Mouse (Mus musculus) left cerebral cortex, postnatal 4 days (tissue): ENCODE measurements around the gene Egfl8. TPM values are rescaled to one million over a fixed set of nuclear protein-coding genes. Genes with fewer than 3 reads are reported as not detected.

ENCODE experiments used
- DNase-seq: peaks from one replicate; pipeline ENCODE4 v3.0.0-alpha.2; 2022
- intact Hi-C: fragments of 180-260 bp; cut with DNase I; formaldehyde crosslinking; loops from one replicate; pipeline ENCODE4 v1.15.1; 2025
- total RNA-seq, 2 experiments: library from RNA; stranded (reverse); gene quantifications; 2 replicates each; pipeline ENCODE4 v1.2.3; 2021

Gene Egfl8
- total RNA-seq, 2 experiments from 2014 or later = 4.9 to 5.9 TPM

DNA sequence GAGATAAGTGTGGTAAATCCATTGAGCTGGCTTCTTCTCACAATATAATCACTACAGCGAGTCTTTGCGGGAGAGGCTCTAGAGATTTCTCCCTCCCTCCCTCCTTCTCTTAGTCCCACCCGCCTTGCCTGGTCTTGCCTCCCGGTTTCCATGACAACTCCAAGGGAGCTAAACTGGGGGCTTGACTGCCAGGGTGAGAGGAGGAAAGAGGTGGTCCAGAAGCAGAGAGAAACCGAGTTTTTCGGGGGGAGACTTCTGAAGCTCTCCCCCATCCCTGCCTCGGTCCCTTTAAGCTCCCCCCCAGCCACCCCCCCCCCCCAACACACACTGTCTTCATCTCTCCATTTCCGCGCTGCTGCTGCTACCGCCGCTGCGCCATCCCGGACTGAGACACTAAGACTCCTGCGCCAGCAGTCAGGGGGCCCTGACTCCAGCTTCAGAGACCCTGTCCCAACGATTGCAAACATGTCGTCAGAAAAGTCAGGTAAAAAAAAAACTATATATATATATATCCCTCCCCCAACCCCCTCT is 13.5 kb upstream of the Egfl8 start, which contains the start of gene Prrt1:
Prrt1 (plus strand) TSS at position 313 of the 531 bp plus-strand sequence.
- intact Hi-C loops = no loop called here
- no peak for DNase-seq

DNA sequence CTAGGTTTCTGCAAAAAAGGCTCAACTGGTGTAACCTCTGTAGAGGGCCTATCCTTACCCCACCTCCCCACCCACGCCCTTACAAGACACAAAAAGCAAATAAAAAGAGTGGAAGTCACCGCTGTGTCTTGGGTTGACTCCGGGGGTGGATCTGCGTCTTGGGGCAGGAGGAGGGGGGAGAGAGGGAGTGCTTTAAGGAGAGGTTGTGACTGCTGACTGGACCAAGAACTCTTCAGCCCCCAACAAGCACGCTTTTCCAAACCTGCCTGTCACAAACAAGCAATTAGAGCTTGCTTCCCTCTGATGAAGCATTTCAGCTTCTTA is 12.8 kb upstream of the Egfl8 start:
- intact Hi-C loops = no loop called here

DNA sequence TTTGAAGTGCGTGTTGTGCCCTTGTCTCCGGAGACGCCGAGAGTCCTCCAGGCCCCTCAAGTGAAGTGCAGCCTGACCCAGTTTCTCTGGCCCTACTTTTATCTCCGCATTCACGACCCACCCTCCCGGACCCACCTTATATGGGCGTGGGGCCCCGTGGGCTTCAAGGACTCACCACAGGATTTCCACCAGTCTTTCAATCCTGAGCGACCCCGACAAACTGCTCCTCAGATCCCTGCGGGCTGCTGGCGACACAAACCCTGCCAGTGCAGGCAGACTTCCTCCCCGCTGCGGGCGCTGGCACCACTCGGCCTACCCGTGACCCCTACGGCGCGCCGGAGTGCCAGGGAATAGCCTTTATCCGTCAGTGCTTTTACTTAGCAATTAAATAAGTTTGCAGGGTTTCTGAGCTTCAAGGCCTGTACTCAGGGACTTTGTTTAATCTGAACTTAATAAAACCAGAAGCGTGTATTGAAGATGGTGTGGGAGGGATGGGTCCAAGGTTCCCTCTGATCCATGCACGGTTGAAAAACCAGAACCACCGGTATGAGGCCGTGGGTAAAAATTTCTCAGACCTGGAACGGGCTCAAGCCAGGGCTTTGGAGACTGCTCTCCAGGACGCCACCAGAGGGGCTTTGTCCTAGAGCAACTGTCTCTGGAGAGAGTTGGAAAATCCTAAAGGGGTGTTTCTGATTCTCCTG is 12.3 kb upstream of the Egfl8 start, which contains the start of gene Ppt2:
Ppt2 (minus strand) TSS at position 568 of the 701 bp plus-strand sequence.
- DNase-seq = no peak
- intact Hi-C loops = no loop called here

More for the DNA sequence above, 12.8 kb upstream of the Egfl8 start:
- DNase-seq = no peak

GRCm38 (mm10) chr17:34627093-34627942 is 11.5 kb upstream of the Egfl8 start:
- peak; percentile 92 for DNase-seq
- intact Hi-C loops = no loop called here

GRCm38 (mm10) chr17:34626773-34627092 is 11.0 kb upstream of the Egfl8 start:
- DNase-seq = peak; percentile 62

GRCm38 (mm10) chr17:34626062-34626772 is 10.4 kb upstream of the Egfl8 start:
- intact Hi-C loops = no loop called here
- DNase-seq = no peak

More at GRCm38 (mm10) chr17:34626773-34627092, 11.0 kb upstream of the Egfl8 start:
- intact Hi-C loops = no loop called here

DNA sequence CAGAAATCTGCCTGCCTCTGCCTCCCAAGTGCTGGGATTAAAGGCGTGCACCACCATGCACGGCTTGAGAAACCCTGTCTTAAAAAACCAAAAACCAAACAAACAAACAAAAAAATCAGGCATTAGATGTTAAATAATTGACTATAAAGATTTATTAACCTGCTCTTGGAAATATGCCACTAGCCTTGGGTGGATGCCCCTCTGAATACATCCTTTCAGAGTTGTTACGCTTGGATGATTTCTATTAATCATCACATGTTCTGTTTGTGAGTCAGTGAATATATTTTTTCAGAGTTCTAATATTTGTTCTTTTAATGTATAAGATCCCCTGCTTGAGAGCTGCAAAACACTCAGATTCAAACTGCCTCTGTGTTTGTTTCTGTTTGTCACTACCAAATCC is 9.2 kb upstream of the Egfl8 start:
- intact Hi-C loops = no loop called here
- DNase-seq = no peak

GRCm38 (mm10) chr17:34623161-34623560 is 7.4 kb upstream of the Egfl8 start:
- intact Hi-C loops = no loop called here
- DNase-seq = no peak

DNA sequence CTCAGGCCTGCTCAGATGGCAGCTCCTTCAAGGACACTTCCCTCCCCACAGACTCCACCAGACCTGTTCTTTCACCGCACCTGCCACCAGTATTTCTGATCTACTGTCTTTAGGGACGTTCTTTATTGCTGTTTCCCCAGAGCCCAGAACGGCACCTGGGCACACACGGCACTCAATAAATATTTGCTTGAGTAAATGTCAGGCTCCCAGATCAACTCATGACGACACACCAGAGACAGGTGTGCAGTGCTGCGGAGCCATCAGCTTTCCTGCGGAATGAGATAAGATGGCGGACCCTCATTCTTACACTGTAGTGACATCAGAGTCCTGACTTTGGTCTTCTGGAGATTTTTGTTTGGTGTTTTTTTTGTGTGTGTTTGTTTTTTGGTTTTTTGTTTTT is 5.2 kb upstream of the Egfl8 start:
- intact Hi-C loops = no loop called here

DNA sequence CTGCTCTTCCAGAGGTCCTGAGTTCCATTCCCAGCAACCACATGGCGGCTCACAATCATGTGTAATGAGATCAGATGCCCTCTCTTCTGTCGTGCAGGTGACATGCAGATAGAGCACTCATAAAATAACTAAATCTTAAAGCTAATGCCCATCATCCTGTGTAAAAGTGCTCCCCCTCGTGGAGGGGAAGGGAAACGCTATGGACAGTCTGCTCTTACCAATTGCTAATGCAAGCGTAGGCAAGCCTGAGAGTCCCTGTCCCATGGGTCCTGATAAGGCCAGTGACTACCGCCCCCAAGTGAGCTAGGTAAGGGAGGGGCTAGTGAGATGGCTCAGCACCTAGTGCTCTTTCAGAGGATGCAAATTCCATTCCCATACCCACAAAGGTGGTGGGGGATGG is 3.2 kb upstream of the Egfl8 start:
- intact Hi-C loops = no loop called here
- DNase-seq = peak; percentile 61

More for the DNA sequence above, 5.2 kb upstream of the Egfl8 start:
- no peak for DNase-seq

DNA sequence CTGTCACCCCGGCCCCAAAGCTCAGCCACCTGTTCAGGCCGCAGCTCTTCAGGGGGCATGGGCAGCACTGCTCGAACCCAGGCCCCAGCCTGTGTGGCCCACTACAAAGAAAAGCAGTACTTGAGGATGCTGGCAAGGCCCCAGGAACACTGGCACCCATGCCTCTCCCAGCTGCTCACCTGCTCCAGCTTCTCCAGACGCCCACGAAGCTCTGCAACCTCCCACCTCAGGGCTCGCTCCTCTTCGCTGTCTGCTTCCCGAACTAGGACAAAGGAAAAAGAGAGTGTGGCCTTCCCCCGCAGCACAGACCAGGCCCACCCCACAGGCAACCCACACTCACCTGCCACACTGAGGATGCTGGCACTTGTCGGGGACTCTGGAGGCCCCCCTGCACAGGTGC is 1.9 kb downstream of the Egfl8 start:
- DNase-seq = no peak
- intact Hi-C loops = no loop called here

GRCm38 (mm10) chr17:34613054-34613645 is 2.6 kb downstream of the Egfl8 start:
- intact Hi-C loops = no loop called here
- DNase-seq = no peak

DNA sequence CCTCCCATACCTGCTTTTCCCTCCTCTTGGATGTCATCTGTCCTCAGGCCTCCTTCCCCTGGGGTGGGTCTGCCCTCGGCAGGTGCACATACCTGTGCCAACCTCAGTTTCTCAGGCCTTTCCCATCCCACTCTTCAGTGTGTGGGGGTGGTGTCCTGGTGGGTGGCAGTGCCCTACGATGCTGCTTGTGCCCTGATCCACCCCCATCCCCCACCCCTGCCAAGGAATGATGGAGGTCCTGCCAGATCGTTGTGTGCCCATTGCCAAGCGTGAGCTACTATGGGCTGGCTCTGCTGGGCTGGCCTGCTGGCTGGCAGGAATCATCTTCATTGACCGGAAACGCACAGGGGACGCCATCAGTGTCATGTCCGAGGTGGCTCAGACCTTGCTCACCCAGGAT is 4.7 kb downstream of the Egfl8 start:
- intact Hi-C loops = no loop called here
- no peak for DNase-seq

GRCm38 (mm10) chr17:34607997-34608396 is 7.8 kb downstream of the Egfl8 start:
- intact Hi-C loops = no loop called here
- DNase-seq = no peak

DNA sequence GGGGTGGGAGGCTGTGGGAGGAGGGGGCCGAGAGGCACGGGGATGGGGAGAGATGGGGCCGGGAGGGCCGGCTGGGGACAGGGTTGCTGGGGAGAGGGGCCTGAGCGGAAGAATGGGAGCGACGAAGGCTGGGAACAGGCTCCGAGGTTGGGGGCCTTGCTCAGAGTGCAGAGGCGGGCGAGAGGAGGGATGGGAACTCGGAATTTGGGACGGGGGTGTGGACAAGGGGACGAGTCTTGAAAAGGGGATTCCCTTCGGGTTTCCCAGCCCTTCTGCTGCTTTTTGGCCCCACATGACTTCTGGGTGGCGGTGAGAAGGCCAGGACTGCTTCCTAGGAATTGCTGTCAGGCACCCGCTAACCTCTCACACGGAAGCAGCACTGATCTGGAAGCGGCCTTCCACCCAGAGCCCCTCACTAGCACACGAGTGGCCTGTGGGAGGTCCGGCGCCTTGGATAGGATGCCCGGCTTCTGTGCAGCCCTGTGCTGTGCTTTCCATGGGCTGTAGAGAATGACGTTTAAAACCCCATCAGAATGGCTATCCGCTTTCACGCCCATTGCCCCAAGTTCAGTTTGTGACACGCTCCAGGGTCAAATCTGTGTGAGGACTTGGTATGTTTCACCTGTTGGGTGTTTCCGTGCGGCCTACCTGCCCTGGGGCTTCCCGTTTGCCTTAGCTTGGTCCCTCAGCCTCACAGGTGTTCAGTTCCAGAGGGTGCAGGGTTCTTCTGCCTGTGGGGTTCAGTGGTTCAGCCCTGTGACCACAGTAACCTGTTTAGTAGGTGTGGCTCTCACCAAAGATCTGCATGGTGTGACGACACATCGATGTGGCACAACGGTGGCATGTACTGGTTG is 9.4 kb downstream of the Egfl8 start:
- intact Hi-C loops = no loop called here
- DNase-seq = no peak

- intact Hi-C loops = no loop called here
- peak; percentile 99 for DNase-seq
Measured at GRCm38 (mm10) chr17:34605609-34606008, 10.2 kb downstream of the Egfl8 start.

DNA sequence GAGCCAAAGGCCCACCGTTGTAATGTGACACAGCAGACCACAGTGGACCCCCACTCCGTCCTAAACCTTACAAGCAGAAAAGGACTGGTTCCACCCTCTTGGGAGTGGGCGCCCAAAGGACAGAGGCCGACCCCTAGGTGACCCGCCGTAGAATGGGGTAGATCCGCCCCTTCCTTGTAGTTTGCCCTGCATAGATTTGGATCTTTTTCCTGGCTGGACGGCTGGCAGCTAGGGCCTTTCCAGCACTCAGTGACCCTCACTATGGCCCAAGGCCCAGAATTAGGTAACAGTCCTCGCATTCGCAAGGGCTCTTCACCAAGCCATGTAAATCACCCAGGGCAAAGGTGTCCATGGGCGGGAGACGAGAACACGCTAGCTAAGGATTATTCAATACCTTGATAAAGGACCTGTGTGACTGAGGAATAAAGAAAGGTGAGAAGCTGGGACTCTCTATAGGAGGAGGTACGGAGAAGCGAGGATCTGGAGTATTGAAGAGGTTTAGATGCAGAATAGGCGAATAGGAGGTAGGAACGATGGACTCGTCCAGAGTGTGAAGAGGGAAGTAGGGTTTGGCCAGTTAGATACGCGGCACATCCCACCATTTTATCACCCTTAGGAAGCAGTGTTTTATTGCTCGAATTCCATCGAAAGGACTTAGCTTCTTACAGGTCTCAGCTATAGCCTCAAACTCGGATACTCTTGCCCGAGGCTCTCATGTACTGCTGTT is 11.1 kb downstream of the Egfl8 start:
- intact Hi-C loops = no loop called here
- no peak for DNase-seq

GRCm38 (mm10) chr17:34604061-34604508 is 11.7 kb downstream of the Egfl8 start, which contains the start of gene Agpat1:
Gene Agpat1 (plus strand): TSS chr17:34604262.
- intact Hi-C loops = no loop called here
- DNase-seq = peak; percentile 99
